Mouse (Mus musculus) spleen, adult 2 months (tissue): ENCODE measurements around the gene Ces1a.

ENCODE experiments used
- CTCF ChIP-seq: fragments of 200-500 bp; IDR thresholded peaks from 2 replicates; pipeline ENCODE4 v1.5.1; 2011; ENCODE audit warnings: mild to moderate bottlenecking, inconsistent platforms; ENCODE audit not compliant: insufficient read depth, insufficient read length, insufficient replicate concordance; ENCODE audit errors: extremely low read depth
- POLR2A ChIP-seq: fragments of 200-500 bp; IDR thresholded peaks from 2 replicates; pipeline ENCODE4 v1.6.1; 2011; ENCODE audit warnings: low read depth, low read length, inconsistent platforms

- TF ChIP-seq POLR2A (no peak), CTCF (no peak)
Observed at GRCm38 (mm10) chr8:93012226-93012625, 35.8 kb downstream of the Ces1a start.
